Mouse (Mus musculus) kidney, adult 9 months (tissue): Measurements from ENCODE around the gene D130040H23Rik.
"Not testable (repeated sequence)": the region's sequence is repeated elsewhere in the genome, so short reads cannot be mapped to it uniquely, and the experiment has no call there.

Source experiments
- DNase-seq: peaks from one replicate; pipeline ENCODE4 v3.0.0; 2022

Gene D130040H23Rik

DNA sequence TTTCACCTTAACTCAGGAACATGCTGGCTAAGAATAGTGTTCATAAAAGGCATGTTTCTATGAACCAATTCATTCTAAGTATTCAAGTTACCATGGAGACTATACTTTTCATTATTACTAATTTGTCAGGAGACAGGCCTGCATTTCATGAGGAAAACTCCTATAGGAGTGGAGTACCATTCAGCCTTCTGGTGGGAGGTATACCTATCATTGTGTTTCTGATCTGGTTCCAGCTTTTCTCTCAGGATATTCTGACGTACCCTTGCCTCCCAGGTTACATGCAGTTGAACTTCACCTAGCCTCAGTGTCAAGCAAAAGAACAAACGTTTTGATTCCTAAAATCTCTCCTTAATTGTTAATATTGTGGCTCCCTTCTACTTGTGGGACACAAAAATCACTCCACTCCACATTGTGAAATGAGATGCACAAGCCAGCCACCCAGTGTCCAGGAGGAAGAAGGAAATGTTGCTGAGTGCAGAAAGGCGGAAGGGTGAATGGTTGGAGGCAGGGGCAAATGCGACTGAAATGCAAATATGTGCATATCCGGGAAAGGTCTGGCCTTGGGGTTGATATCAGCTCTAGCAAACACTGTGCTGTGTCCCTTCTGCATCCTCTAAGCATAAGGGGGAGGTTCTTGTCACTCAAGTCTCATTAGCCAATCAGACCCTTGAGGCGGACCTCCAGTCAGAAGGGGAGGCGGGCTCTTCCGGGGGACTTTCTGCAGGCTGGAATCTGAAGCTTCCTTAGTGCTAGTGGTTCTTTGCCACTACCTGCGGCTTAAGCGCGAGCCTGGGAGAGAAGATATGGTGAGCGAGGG, at the start of gene D130040H23Rik:
Gene D130040H23Rik (plus strand): TSS at position 695 of the 817 bp plus-strand sequence.
- peak; percentile 74 for DNase-seq

DNA sequence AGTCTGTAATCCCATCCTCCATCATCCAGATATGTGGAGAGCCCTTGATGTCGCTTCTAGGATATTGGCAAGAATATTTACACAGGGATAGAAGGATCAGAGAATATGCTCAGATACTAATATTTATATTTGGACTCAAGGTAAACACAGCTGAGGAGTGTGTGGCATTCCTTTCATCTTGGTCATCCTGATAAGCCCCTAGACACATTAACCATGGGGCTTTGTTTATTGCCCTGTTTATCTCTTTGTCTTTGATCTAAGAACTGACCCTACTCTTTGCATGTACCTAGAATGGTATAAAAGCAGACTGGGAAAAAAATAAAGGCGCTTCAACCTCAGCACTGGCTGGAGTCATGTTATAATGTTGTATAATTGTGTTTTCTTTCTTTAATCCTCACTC, 28.3 kb upstream of the D130040H23Rik start:
- DNase-seq: no peak

DNA sequence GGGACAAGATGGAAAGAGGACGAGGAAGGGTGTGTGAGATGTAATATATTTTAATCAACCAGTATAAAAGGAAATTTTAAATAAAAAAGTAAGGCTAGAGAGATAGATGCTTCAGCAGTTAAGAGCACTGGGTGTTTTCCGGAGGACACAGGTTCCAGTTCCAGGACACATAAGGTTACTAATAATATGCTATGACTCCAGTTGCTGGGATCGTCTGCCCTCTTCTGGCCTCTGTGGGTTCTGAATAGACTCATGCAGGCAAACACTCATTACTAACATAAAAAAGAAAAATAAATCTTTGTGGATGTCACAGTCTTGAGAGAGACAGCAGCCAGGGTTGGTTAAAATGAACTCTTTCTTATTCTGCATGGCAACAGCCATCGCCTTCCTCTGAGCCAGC, 2.4 kb upstream of the D130040H23Rik start:
- peak; percentile 15 for DNase-seq

DNA sequence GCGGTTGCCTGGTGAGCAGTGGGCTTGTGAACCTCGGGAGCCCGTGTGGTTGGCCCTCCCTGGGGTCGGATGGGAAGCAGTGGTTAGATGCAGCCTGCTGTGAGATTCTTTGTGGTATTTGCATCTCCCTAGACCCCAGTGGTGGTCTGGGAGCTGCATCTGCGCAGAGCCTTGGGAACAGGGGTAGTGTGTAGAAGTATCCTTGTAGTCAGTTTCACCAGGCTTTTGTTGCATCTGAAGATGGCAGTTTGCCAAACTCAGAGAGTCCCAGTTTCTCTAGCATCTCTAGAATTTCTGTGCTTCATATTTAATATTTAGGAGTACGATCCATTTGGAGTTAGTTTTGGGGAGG, 299 bp downstream of the D130040H23Rik start:
- no peak for DNase-seq

DNA sequence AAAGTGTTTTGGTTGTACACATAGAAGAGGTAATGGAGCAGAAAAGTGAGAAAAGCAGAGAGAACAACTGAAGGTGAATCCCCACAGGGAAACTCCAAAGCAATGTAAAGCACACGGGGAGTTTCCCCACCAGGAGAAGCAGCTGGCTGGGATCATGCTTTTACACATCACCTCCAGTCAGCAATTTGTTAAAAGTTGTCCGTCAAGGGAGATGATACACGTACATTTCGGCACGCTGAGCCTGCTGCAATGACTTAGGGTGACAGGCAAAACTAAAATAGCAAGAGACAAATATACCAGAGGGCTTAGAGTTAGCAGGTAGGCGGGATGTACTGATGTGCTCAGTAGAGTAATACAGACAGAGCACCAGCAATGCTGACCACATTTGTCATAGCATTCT, 1.6 kb downstream of the D130040H23Rik start:
- DNase-seq: no peak

DNA sequence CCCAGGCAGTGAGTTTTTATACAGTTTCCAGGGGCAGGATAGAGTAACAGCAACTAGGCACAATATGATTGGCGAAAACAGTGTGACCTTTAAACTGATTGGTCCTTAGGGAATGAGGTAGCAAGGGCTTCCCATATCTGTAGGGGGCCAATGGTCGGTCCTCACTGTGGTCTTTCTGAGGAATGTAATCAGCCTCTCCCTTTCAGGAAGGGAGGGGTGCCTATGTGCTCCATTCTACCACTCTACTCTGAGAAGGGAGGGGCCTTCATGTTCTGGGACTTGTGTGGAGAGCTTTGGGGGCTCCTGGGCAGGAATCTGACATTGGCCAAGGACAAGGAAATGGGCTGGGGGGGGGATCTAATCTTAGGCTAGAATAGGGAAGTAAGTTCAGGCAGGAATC, 53.9 kb downstream of the D130040H23Rik start:
- no peak for DNase-seq

DNA sequence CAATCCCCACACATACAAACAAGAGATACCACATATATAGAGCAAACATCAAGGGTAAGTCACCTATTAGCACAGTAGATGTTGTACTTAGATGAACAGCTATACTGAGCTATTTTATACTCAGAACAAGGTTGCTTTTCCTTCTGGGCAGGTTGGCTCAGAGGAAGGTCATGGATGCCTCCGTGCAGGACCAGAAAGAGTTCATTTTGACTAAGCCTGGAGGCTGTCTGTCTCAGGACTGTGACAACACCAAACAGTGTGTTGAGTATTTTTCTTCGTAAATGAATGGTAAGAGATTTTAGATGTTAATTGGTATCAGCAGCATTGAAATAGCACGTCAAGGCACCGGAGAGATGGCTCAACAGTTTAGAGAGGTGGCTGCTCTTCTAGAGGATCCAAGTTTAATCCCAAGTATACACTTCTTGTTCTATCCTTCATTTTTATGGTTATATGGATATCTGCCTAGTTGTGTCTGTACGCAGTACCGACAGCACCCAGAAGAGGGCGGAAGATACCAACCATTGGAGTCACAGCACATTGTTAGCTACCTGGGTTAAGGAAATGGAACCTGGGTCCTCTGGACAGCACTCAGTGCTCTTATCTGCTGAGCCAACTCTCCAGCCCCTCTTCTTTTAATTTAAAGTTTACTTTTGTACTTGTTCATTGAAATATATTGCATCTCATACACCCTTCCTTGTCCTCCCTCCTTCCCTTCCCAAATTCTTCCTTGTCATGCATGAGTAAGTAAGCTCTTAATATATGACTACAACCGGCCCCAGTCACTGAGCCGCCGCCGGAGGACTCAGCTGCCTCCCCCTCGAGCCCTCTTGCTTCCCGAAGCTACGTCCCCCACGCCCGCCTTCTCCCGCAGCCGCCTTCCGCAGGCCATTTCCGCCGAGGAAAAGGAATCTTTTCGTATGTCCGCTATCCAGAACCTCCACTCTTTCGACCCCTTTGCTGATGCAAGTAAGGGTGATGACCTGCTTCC, 57.7 kb downstream of the D130040H23Rik start:
- DNase-seq: peak; percentile 92

DNA sequence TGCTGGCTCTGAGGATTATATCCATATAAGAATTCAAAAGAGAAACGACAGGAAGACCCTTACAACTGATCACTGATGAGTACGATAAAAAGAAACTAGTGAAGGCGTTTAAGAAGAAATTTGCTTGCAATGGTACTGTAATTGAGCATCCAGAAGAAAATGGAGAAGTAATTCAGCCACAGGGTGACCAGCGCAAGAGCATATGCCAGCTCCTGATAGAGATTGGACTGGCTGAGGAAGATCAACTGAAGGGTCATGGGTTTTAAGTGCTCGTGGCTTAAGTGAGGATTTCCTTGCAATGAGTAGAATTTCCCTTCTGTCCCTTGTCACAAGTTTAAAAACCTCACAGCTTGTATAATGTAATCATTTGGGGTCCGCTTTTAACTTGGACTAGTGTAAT, 58.4 kb downstream of the D130040H23Rik start:
- not testable (repeated sequence) for DNase-seq
